Mouse (Mus musculus) kidney, adult 18-20 months (tissue): ENCODE data around the gene Cyp2d22.

Experiments used
- DNase-seq: peaks from one replicate; pipeline ENCODE4 v3.0.0; 2021

Cyp2d22 gene

DNA sequence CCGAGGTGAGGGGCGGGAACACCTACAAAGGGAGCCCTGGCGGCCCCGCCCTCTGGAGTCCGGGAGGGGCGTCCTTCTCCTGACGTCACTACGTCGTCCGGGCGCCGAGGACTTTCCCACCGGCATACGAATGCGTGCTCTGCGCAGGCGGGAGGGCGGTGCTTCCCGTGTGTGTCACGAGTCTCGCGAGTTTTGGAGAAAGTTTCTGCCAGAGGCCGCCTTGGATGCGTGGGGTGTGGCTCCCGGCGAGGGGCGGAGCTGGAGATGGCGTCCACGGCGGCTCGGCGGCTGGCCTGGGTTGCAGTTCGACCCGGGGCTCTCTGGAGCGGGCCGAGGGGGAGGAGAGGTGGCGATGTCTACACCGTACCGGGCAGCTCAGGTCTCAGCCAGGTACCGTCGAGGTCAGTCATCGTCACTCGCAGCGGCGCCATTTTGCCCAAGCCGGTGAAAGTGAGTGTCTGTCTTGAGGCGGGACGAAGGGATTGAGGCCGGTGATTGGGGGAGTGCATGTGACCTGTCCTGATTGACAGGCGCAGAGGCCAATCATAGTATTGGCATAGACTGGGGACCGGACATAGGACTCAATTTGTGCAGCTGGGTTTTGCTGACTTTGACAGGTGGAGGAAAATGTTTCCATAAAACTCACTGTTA is 34.1 kb downstream of the Cyp2d22 start:
- peak; percentile 98 for DNase-seq

DNA sequence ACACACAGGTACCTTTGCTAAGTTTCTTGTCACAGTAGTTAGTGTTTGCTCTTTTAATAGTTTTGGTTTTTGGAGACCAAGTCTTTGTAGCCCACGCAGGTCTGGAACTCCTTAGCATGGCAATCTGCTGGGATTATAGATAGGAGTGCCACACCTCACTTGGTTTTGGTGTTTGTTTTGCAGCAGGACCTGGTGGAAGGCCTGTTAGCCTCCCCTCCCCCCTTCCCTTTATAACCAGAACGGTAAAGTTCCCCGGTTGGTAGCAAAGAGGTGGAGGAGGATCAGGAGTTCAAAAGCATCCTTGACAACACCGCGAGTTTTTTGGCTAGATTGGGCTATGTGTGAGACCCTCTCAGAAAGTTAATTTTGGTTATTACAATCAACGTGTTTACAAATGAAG is 35.1 kb downstream of the Cyp2d22 start:
- DNase-seq, result no peak

DNA sequence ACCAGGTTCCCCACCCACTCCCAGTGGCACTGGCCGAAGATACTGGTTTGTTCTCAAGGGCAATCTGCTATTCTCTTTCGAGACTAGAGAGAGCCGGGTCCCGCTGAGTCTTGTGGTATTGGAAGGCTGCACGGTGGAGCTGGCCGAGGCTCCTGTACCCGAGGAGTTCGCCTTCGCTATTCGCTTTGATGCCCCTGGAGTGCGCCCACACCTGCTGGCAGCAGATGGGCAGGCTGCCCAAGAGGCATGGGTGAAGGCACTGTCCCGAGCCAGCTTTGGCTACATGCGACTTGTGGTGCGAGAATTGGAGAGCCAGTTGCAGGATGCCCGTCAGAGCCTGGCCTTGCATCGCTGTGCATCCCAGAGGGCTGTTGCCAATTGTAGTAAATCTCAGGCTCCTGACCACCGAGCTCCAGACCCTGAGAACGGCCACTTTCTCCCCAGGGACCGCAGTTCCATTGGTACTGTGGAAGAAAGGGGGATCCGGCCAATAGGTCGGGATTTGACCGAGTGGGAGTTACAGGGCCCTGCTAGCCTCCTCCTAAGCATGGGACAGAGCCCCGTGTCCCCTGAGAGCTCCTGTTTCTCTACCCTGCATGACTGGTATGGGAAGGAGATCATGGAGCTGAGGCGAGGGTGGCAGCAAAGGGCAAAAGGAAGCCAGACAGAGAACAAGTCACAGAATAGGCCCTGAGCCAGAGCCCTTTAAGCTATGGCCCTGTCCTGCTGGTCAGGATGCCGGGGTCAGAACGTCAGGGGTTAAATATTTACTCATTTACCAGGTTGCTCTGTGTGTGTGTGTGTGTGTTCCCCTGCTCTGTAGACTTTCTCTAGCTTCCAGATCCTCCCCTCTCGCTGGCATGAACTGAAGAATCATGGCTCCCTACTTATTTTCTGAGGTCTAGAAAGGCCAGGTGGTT is 36.4 kb downstream of the Cyp2d22 start:
- DNase-seq, result peak; percentile 59

GRCm38 (mm10) chr15:82342543-82342935 is 37.5 kb downstream of the Cyp2d22 start:
- no peak for DNase-seq

DNA sequence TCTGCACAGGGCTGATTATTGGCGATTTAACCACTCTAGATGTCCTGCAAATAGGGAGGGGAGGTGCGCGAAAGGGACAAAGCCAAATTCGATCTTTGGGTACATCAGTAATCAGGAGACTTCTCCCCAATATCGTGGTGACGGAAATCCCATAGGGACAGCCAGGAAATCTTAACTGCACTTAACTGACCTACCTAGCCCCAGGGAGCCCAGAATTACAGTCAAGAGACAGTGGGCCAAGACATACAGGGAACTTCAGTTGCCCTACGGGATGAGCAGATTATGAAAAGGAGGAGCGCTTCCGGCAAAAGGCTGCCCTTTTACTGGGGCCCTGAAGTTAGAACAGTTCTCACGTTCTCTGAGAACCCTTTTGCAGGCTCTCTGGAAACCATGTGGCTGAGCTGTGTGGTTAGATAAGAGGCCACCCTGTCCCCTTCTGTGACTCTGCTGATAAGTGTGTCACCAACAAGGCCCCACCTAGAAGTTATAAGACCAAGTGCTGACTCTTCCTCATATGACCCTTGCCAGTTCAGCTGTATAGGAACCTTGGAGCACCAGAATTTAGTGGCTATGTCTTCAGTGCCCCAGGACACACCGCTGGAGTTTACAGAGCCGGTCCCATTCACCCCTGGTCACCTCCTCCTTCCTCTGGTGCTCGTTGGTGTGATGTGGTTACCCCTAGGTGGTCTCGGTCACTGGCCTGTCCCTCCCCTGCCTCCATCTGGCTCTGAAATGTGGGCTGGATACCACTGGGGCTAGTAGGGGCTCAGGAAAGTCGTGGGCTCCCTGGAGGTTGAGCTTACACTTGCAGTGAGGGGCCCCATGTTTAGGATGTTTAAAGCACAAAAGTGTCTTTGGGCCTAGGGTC is 38.2 kb downstream of the Cyp2d22 start:
- no peak for DNase-seq

DNA sequence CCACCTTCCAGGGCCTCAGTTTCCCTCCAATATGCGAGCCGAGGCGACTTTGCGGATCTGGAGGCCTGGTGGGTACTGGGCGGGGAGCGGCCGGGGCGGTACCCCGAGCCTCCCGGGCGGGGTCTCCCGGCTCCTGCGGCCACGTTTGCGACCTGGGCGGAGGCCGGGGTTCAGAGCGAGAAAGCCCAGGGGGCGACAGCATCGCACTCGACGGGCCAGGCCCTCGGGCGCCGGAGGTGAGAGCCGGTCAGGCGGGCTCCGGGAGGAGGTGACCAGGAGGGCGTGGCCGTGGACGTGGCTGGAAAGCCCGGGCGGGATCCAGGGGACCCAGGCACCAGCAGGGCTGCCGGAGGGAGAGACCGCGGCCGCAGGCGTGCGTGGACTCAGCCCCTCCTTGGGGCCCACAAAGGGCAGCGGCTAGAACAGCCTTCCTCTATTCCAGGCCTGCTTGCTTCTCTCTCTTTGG is 39.0 kb downstream of the Cyp2d22 start:
- peak; percentile 49 for DNase-seq

DNA sequence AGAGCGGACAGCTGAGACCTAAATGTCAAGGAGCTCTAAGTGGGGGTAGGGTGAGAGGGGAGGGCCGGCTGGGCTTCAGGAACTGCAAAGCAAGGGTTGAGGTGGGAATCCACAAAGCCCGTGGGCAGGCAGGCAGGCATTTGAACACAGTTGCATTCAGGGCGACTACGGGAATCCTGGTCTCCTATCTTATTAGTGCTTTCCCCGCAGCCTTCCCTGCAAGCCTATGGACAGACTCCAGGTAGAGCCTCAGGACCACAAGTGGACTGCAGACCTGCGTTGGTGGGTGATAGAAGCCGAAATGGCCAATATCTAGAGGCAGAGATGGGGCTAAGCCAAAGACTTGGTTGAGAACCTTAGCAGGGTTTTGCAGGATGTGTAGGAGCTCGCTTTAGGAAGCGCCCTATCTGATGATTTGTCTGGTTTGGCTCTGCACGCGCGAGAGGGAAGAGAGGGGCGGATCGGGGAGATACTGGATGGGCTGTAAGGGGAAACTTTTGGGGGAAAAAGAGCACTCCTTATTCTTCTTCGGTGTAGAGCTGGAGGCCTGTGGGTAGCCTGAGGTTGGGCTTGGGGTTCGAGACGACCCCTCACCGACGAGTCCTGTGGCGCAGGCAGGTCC is 39.5 kb downstream of the Cyp2d22 start:
- no peak for DNase-seq

GRCm38 (mm10) chr15:82339634-82340254 is 40.3 kb downstream of the Cyp2d22 start:
- DNase-seq, result no peak

- DNase-seq, result no peak
These were observed 40.9 kb downstream of the Cyp2d22 start for GRCm38 (mm10) chr15:82339150-82339549.

GRCm38 (mm10) chr15:82338593-82339112 is 41.4 kb downstream of the Cyp2d22 start, which contains the start of the genes Naga, Pheta2 and Smdt1:
Gene Naga (minus strand): TSS chr15:82338925.
Gene Pheta2 (plus strand): TSS chr15:82338942.
Gene Smdt1 (plus strand): TSS chr15:82338959.
- DNase-seq, result peak; percentile 97

- no peak for DNase-seq
These were observed 42.2 kb downstream of the Cyp2d22 start for GRCm38 (mm10) chr15:82337875-82338274.

DNA sequence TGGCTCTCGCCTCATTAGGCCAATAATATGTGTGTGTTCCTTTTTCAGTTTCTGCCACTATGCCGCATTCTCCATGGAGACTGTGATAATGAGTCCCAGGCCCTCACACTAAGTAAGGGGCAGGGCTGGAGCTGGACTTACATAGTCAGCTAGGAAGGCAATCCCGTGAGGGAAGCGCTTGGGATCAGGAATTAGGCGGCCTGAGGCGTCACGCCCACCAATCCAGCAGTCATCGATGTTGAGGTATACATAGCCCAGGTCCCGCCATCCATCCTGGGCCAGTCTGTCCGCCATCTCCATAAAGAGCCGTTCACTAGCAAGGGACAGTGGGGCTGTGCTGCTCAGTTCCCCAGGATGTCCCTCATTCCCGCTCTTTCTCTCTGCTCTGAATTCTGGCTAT is 43.4 kb downstream of the Cyp2d22 start:
- DNase-seq, result no peak

GRCm38 (mm10) chr15:82335194-82335593 is 44.9 kb downstream of the Cyp2d22 start:
- DNase-seq, result no peak

DNA sequence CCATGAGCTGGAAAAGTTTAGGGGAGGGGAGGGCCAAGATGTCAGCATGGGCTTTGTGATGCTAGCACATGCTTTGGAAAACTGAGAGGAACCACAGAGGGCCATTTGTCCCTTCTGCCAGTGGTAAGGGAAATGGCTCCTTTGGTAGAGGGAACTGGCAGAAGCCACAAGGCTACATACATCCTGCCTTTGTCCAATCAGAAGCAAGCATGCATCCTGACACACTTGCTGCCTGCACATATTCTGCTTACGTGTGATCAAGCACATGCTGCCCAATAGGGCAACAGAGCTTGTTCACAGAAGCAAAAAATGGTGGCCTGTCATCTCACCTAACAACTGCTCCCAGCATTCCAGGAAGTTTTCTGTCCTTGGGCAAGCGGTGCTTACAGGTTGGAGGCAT is 54.7 kb downstream of the Cyp2d22 start:
- DNase-seq, result no peak

GRCm38 (mm10) chr15:82322195-82322594 is 57.9 kb downstream of the Cyp2d22 start:
- DNase-seq, result no peak
